Mouse (Mus musculus): Measurements from ENCODE around the gene Loxl3. TPM values are rescaled to one million over a fixed set of nuclear protein-coding genes. Genes with fewer than 3 reads are reported as not detected.

The Loxl3 gene
- polyA plus RNA-seq, 1 experiment from 2014 or later = 4.9 TPM

GRCm38 (mm10) chr6:83025221-83025620, 8.8 kb upstream of the Loxl3 start:
- Histone ChIP-seq H3K36me3 (replicated peaks; ENCODE audit: control insufficient read depth, insufficient read depth) (no peaks in the 10 kb centered on the region), H3K27ac (no peak overlapping the region), H3K4me3 (replicated peaks; ENCODE audit: low read length) (no peak overlapping the region), H3K4me2 (replicated peaks) (no peak overlapping the region), H3K9ac (no peak overlapping the region), H3K27me3 (ENCODE audit: control insufficient read depth, insufficient read depth, low read length) (peaks cover 4% of the 10 kb centered on the region; the same call in 1 of the 2 replicates), H3K4me1 (replicated peaks; ENCODE audit: control insufficient read depth, insufficient read depth, low read length) (no peaks in the 10 kb centered on the region), H3K9me3 (ENCODE audit: control insufficient read depth, low read length) (no peaks in the 10 kb centered on the region)
- ATAC-seq (ENCODE audit: low FRiP score) = no peak
- 100% methylated on average over 4 of the region's 4 CpGs for WGBS
- no peak for DNase-seq (ENCODE audit: low spot score)

- H3K9ac ChIP-seq = no peak overlapping the region
- WGBS = 67% methylated on average over 8 of the region's 8 CpGs
- no peak overlapping the region for H3K4me2 ChIP-seq (replicated peaks)
- no peak overlapping the region for H3K4me3 ChIP-seq (replicated peaks; ENCODE audit: low read length)
- ATAC-seq (ENCODE audit: low FRiP score) (no peak), DNase-seq (ENCODE audit: low spot score) (no peak)
- no peaks in the 10 kb centered on the region for H3K36me3 ChIP-seq (replicated peaks; ENCODE audit: control insufficient read depth, insufficient read depth)
- peaks cover 20% of the 10 kb centered on the region for H3K27me3 ChIP-seq (ENCODE audit: control insufficient read depth, insufficient read depth, low read length)
- H3K4me1 ChIP-seq (replicated peaks; ENCODE audit: control insufficient read depth, insufficient read depth, low read length) = 0 out of 2 replicates have a peak, but pooled peaks cover 3% of the 10 kb centered on the region
- no peak overlapping the region for H3K27ac ChIP-seq
- no peaks in the 10 kb centered on the region for H3K9me3 ChIP-seq (ENCODE audit: control insufficient read depth, low read length)
Observed at GRCm38 (mm10) chr6:83027293-83027692, 6.7 kb upstream of the Loxl3 start.

- H3K27me3 ChIP-seq (ENCODE audit: control insufficient read depth, insufficient read depth, low read length) = peaks cover 24% of the 10 kb centered on the region
- H3K4me1 ChIP-seq (replicated peaks; ENCODE audit: control insufficient read depth, insufficient read depth, low read length) = peaks cover 6% of the 10 kb centered on the region; the same call in 1 of the 2 replicates
- no peaks in the 10 kb centered on the region for H3K9me3 ChIP-seq (ENCODE audit: control insufficient read depth, low read length)
- 68% methylated on average over 7 of the region's 9 CpGs for WGBS
- ATAC-seq (ENCODE audit: low FRiP score) (no peak), DNase-seq (ENCODE audit: low spot score) (no peak)
- no peak overlapping the region for H3K27ac ChIP-seq
- no peaks in the 10 kb centered on the region for H3K36me3 ChIP-seq (replicated peaks; ENCODE audit: control insufficient read depth, insufficient read depth)
- H3K4me3 ChIP-seq (replicated peaks; ENCODE audit: low read length) = no peak overlapping the region
- no peak overlapping the region for H3K9ac ChIP-seq
- no peak overlapping the region for H3K4me2 ChIP-seq (replicated peaks)
Observed at GRCm38 (mm10) chr6:83027706-83028105, 6.3 kb upstream of the Loxl3 start.

- WGBS = 20% methylated on average over 10 of the region's 10 CpGs
- no peak overlapping the region for H3K27ac ChIP-seq
- no peaks in the 10 kb centered on the region for H3K36me3 ChIP-seq (replicated peaks; ENCODE audit: control insufficient read depth, insufficient read depth)
- H3K9me3 ChIP-seq (ENCODE audit: control insufficient read depth, low read length) = no peaks in the 10 kb centered on the region
- peaks cover 19% of the 10 kb centered on the region; the same call in 1 of the 2 replicates for H3K4me1 ChIP-seq (replicated peaks; ENCODE audit: control insufficient read depth, insufficient read depth, low read length)
- H3K4me2 ChIP-seq (replicated peaks) = no peak overlapping the region
- no peak overlapping the region for H3K9ac ChIP-seq
- ATAC-seq (ENCODE audit: low FRiP score) = no peak
- peaks cover 45% of the 10 kb centered on the region for H3K27me3 ChIP-seq (ENCODE audit: control insufficient read depth, insufficient read depth, low read length)
- no peak overlapping the region for H3K4me3 ChIP-seq (replicated peaks; ENCODE audit: low read length)
- DNase-seq (ENCODE audit: low spot score) = no peak
Observed at GRCm38 (mm10) chr6:83029777-83030176, 4.2 kb upstream of the Loxl3 start.

GRCm38 (mm10) chr6:83031111-83031510, 2.9 kb upstream of the Loxl3 start:
- H3K27me3 ChIP-seq (ENCODE audit: control insufficient read depth, insufficient read depth, low read length) = peaks cover 47% of the 10 kb centered on the region

GRCm38 (mm10) chr6:83031921-83032590, 1.9 kb upstream of the Loxl3 start:
- DNase-seq (ENCODE audit: low spot score) = no peak
- Histone ChIP-seq H3K27ac (no peak overlapping the region), H3K9ac (peak overlapping the region; percentile 44; the same call in 1 of the 2 replicates), H3K36me3 (replicated peaks; ENCODE audit: control insufficient read depth, insufficient read depth) (no peaks in the 10 kb centered on the region), H3K4me3 (replicated peaks; ENCODE audit: low read length) (peak overlapping the region; percentile 38), H3K4me2 (replicated peaks) (peak overlapping the region; percentile 67), H3K4me1 (replicated peaks; ENCODE audit: control insufficient read depth, insufficient read depth, low read length) (peaks cover 19% of the 10 kb centered on the region; the same call in 1 of the 2 replicates), H3K27me3 (ENCODE audit: control insufficient read depth, insufficient read depth, low read length) (peaks cover 47% of the 10 kb centered on the region), H3K9me3 (ENCODE audit: control insufficient read depth, low read length) (no peaks in the 10 kb centered on the region)
- ATAC-seq (ENCODE audit: low FRiP score) = no peak
- WGBS = 13% methylated on average over 18 of the region's 18 CpGs

More at GRCm38 (mm10) chr6:83031111-83031510, 2.9 kb upstream of the Loxl3 start:
- 58% methylated on average over 7 of the region's 7 CpGs for WGBS
- Histone ChIP-seq H3K9me3 (ENCODE audit: control insufficient read depth, low read length) (no peaks in the 10 kb centered on the region), H3K27ac (no peak overlapping the region), H3K4me2 (replicated peaks) (no peak overlapping the region), H3K36me3 (replicated peaks; ENCODE audit: control insufficient read depth, insufficient read depth) (no peaks in the 10 kb centered on the region), H3K4me3 (replicated peaks; ENCODE audit: low read length) (no peak overlapping the region), H3K9ac (no peak overlapping the region), H3K4me1 (replicated peaks; ENCODE audit: control insufficient read depth, insufficient read depth, low read length) (peaks cover 19% of the 10 kb centered on the region; the same call in 1 of the 2 replicates)
- ATAC-seq (ENCODE audit: low FRiP score) (no peak), DNase-seq (ENCODE audit: low spot score) (no peak)

GRCm38 (mm10) chr6:83032769-83033191, 1.2 kb upstream of the Loxl3 start:
- Histone ChIP-seq H3K9ac (peak overlapping the region; percentile 44), H3K36me3 (replicated peaks; ENCODE audit: control insufficient read depth, insufficient read depth) (no peaks in the 10 kb centered on the region), H3K4me3 (replicated peaks; ENCODE audit: low read length) (peak overlapping the region; percentile 38), H3K4me1 (replicated peaks; ENCODE audit: control insufficient read depth, insufficient read depth, low read length) (peaks cover 19% of the 10 kb centered on the region; the same call in 1 of the 2 replicates), H3K4me2 (replicated peaks) (peak overlapping the region; percentile 67), H3K27ac (no peak overlapping the region), H3K9me3 (ENCODE audit: control insufficient read depth, low read length) (no peaks in the 10 kb centered on the region), H3K27me3 (ENCODE audit: control insufficient read depth, insufficient read depth, low read length) (peaks cover 47% of the 10 kb centered on the region)
- DNase-seq (ENCODE audit: low spot score) (peak; percentile 31), ATAC-seq (ENCODE audit: low FRiP score) (peak; percentile 41)
- 1% methylated on average over 31 of the region's 31 CpGs for WGBS

GRCm38 (mm10) chr6:83034463-83035055, 586 bp downstream of the Loxl3 start:
- peak overlapping the region; percentile 67 for H3K4me2 ChIP-seq (replicated peaks)
- H3K9ac ChIP-seq = 0 out of 2 replicates have a peak overlapping the region, but pooled peaks have one; percentile 44
- peak overlapping the region; percentile 38 for H3K4me3 ChIP-seq (replicated peaks; ENCODE audit: low read length)
- H3K27me3 ChIP-seq (ENCODE audit: control insufficient read depth, insufficient read depth, low read length) = peaks cover 43% of the 10 kb centered on the region
- ATAC-seq (ENCODE audit: low FRiP score) (no peak), DNase-seq (ENCODE audit: low spot score) (no peak)
- H3K9me3 ChIP-seq (ENCODE audit: control insufficient read depth, low read length) = no peaks in the 10 kb centered on the region
- peaks cover 26% of the 10 kb centered on the region; the same call in 1 of the 2 replicates for H3K4me1 ChIP-seq (replicated peaks; ENCODE audit: control insufficient read depth, insufficient read depth, low read length)
- H3K36me3 ChIP-seq (replicated peaks; ENCODE audit: control insufficient read depth, insufficient read depth) = no peaks in the 10 kb centered on the region
- 28% methylated on average over 5 of the region's 5 CpGs for WGBS
- 0 out of 2 replicates have a peak overlapping the region, but pooled peaks have one; percentile 39 for H3K27ac ChIP-seq

- peaks cover 28% of the 10 kb centered on the region for H3K27me3 ChIP-seq (ENCODE audit: control insufficient read depth, insufficient read depth, low read length)
- WGBS = 83% methylated on average over 8 of the region's 8 CpGs
Observed at GRCm38 (mm10) chr6:83037188-83037587, 3.2 kb downstream of the Loxl3 start.

More at GRCm38 (mm10) chr6:83037188-83037587, 3.2 kb downstream of the Loxl3 start:
- Histone ChIP-seq H3K36me3 (replicated peaks; ENCODE audit: control insufficient read depth, insufficient read depth) (no peaks in the 10 kb centered on the region), H3K4me2 (replicated peaks) (no peak overlapping the region), H3K9me3 (ENCODE audit: control insufficient read depth, low read length) (no peaks in the 10 kb centered on the region), H3K4me1 (replicated peaks; ENCODE audit: control insufficient read depth, insufficient read depth, low read length) (peaks cover 23% of the 10 kb centered on the region; the same call in 1 of the 2 replicates), H3K9ac (no peak overlapping the region), H3K27ac (no peak overlapping the region), H3K4me3 (replicated peaks; ENCODE audit: low read length) (no peak overlapping the region)
- DNase-seq (ENCODE audit: low spot score) (no peak), ATAC-seq (ENCODE audit: low FRiP score) (no peak)

All from hindbrain, embryonic 14.5 days (tissue).